Mouse (Mus musculus): ENCODE measurements at regions not wholly inside any gene's neighbourhood (a gene's known extent, or its start where the extent isn't known, plus 50 kb on each side); places are given as distances from the start of the nearest gene placed in this dataset.

- DNase-seq (ENCODE audit: low spot score in 2 of 2) = no peak
Measured at GRCm38 (mm10) chr1:120910801-120911200, 308.6 kb downstream of the En1 start.

DNA sequence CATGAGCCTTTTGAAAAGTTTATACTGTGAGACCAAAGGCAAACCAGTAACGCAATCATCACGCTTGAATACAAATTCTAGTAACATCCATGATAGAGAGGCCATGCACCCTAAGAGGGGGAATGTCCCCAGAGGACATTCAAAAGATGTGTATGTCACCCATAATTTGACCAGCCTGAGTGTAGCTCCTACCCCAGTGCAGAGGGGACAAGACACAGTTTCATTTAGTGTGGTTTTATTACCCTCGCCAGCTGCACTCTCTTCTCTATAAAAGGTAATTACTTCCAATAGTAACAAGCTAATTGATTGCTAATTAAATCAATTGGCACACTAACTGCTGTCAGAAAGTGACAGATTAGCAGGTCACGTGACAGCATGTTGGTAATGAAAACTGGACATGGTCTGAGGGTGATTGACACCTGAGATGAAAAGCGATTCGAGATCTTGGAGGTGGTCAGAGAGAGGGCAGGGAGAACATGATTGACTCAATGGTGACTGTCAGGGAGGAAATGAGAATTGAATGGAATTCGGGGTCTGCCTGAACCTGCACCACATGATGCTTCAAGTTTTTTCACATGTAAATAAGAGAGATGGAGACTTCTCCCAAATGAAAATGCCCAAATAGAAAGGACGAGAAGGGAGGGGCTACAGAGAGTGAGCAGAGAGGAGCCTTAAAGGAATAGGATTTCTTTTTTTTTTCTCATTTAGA lies 309.9 kb downstream of the En1 start:
- DNase-seq (ENCODE audit: low spot score in 2 of 2) = no peak

- DNase-seq (ENCODE audit: low spot score in 2 of 2) = no peak
Measured at GRCm38 (mm10) chr1:120921540-120921939, 319.3 kb downstream of the En1 start.

- DNase-seq (ENCODE audit: low spot score in 2 of 2) = no peak
Measured at GRCm38 (mm10) chr1:120925271-120925670, 323.1 kb downstream of the En1 start.

DNA sequence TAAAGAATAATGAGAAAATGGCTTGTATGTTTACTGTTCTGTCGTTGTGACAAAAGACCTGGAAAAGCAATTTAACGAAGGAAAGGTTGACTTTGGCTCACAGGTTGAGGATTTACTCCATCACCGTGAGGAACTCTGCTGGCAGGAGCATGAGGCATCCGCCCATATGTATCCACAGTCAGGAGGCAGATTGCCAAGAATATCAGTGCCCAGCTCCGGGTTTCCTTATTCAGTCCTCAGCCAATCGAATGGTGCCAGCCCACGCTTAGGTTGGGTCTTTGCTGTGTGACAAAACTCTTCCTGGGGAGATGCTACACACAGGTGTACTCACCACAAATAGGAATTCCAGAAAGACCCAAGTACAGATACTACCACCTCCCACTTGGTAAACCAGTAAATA lies 327.9 kb downstream of the En1 start:
- no peak for DNase-seq (ENCODE audit: low spot score in 2 of 2)

DNA sequence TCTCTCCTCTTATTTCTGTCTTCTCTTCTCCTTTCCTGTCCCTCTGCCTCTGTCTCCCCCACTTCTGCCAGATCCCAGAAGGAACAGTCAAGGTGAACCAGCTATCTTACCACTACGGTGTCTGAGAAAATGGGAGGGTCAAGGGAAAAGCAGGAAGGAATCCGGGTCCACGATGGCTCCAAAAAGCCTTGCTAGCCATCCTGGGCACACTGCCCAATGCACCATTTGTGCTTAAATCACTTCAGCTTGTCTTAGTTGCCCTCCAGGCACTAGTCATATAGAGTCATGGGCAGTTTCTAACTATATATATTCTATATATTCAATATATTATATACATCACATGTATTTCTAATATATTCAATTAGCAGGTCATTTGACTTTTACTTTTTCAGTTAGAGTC lies 333.1 kb downstream of the En1 start:
- no peak for DNase-seq (ENCODE audit: low spot score in 2 of 2)

- DNase-seq (ENCODE audit: low spot score in 2 of 2) = no peak
Measured at GRCm38 (mm10) chr1:120943711-120944110, 341.5 kb downstream of the En1 start.

DNA sequence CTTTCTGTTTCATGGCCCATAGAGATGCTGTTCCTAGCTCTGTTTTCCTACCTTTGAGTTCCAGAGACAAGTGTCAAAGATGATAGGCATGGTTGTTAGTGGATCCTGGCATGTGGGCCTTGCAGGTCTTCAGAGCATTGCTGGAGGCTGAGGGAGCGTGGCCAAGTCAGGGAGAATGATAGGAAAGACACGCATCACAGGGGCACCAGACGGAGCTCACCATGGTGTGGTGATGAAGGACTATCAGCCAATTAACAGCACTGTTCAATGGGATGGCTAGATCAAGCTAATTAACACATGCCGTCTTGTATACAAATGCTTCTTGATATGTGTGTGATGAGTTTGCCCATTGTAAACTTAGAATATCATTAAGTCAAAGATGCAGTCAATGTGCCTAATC lies 344.1 kb downstream of the En1 start:
- DNase-seq (ENCODE audit: low spot score in 2 of 2) = no peak

- no peak for DNase-seq (ENCODE audit: low spot score in 2 of 2)
Measured at GRCm38 (mm10) chr1:120961235-120961634, 359.0 kb downstream of the En1 start.

DNA sequence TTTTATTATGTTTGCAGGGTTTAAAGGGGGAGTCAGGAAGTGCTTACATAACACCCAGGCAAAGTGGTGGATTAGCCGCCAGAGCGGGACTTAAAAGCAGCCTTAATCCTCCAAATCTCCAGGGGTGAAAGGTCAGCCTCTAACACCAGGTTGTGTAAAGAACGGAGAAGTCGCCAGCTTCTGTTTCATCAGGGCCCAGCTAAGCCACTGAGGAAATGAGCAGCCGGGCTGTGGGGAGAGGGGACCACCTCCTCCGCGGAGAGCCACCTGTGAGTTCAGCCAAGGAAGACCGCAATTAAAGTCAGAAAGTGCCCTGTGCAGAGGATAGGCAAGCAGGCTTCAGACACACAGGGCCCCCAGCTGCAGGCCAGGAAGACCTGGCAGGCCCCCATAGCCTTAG lies 359.8 kb downstream of the En1 start:
- no peak for DNase-seq (ENCODE audit: low spot score in 2 of 2)

DNA sequence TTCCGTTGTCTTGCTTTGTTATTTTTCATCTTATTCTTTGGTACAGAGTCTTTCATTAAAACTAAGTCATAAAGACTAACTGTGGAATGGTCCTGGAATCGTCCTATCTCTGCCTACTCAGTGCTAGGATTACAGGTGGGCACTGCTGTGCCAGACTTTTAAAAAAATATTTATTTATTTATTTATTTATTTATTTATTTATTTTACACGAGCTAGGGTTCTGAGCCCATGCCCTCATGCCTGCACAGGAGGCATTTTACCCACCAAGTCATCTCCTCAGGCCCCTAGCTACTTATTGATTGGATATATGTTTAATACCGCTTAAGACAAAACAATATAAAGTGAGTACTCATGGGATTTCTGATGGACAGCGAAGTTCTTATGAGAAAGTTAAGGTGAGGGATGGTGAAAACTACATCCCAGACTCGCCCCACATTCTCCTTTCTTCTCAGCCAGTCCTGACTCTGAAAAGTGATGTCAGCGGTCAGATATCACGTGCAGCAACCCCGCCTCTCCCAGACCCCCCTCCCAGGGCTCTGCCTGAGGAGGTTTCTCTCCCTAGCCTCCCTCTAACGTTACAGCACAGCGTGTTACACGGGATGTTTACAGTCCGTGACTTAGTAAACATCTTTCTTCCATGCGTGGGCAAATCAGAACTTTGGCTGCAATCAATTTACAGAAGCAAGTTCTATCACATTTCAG lies 361.4 kb downstream of the En1 start:
- DNase-seq (ENCODE audit: low spot score in 2 of 2) = no peak

DNA sequence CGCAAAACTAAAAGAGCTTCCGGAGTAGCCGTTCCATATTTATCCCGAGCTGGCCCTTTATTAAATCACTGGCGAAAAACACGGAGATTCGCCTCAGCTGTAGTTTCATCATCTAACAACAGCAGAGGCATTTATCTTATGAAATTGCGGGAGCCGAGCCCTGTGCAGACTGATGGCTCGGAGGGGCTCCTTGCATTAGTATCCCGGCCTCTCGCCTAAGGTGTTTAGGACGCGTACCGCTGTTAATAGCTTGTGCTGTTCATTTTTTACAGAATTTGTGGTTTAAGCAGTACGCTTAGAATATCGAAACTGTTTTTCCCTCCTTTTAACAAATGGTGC lies 361.9 kb downstream of the En1 start:
- no peak for DNase-seq (ENCODE audit: low spot score in 2 of 2)

GRCm38 (mm10) chr1:120966132-120966531 lies 363.9 kb downstream of the En1 start:
- no peak for DNase-seq (ENCODE audit: low spot score in 2 of 2)

- DNase-seq (ENCODE audit: low spot score in 2 of 2) = no peak
Measured at GRCm38 (mm10) chr1:120974661-120975060, 357.7 kb downstream of the Insig2 start.

GRCm38 (mm10) chr1:121004535-121004934 lies 327.9 kb downstream of the Insig2 start:
- DNase-seq (ENCODE audit: low spot score in 2 of 2) = no peak

DNA sequence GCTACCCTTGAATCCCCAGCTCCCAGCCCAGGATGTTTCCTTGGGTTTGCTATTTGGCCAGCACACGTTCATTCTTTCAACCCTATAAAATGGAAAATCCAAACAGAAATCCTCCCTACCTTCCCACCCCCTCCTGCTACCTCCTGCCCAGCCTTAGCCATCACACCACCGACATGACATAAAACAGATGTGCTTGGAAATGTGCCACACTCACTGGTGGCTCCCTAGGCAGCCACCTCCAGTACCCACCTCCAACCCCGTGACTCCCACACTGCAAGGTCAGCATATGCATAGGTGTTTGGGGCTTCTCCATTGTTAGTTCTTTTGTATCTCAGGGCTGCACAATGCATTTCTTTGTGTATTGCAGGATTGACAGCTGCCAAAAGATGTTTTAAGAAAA lies 327.2 kb downstream of the Insig2 start:
- DNase-seq (ENCODE audit: low spot score in 2 of 2) = no peak

GRCm38 (mm10) chr1:121012126-121012525 lies 320.3 kb downstream of the Insig2 start:
- no peak for DNase-seq (ENCODE audit: low spot score in 2 of 2)

DNA sequence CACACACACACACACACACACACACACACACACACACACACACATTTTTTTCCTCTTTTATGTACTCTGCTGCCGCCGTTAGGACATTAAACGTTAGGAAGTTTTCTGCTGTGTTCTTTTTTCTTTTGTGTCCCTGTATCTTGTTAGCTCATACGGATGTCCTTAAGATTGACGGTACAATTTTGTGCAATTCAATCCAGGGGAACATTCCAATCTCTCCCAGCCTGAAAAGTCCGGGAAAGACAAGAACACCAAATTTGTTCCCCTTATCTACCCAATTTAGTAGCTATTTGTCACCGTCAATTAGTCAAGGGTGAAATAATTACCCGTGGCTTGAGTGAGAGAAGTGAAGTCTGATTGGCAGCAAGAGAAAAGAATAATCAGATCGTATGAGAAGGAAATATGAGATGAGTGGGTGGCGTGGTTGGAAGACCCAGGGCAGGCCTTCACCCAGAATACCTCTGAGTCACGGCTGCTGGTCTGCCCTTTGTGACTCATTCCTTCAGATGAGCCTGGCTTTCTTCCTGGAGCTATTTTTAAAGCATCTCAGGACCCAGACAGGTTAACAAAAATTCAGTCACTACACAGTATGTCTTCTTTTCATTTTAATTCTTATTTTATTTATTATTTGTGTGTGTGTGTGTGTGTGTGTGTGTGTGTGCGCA lies 318.4 kb downstream of the Insig2 start:
- no peak for DNase-seq (ENCODE audit: low spot score in 2 of 2)

DNA sequence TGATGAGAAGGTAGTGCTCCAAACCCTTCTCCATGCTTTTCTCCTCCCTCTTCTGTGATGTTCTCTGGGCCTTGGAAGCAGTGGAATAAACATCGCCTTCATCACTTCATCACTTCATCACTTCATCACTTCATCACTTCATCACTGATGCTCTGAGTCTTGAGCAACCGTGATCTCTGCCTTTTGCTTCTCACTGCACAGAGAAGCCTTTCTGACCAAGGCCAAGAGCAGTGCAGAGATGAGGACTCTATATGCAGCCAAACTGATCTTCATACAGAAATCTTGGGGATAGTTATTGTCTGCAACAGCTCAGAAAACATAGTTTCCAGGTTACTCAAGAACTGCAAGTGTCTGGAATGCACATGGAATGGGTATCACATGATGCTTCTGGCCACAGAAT lies 303.0 kb downstream of the Insig2 start:
- DNase-seq (ENCODE audit: low spot score in 2 of 2) = no peak

DNA sequence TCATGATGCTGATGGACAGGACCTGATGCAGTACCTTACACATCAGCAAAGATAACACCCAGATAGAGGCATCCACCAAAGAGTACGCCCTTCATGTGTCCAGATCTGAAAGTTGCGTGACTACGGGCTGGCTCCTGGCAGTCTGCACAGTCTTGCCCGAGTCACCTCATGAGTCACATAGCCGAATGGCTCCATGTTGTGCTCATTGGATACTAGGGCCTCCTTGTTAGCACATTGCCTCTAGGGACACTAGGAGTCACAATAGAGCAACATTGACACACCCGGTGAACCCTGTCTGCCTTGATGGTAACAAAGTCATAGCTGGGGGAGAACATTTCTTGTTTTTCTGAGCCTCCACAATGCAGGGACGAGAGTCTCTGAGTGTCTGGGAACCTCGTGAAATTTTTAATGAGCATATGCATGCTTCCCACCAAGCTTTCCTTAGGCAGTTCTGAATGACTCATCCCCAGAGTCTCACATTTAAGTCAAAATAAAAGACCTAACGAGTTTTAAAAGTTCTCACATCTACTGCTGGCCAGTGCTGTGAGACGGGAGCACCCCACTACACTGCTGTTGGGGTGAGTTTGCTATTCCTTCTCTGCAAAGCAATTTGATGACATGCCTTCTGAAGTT lies 297.5 kb downstream of the Insig2 start:
- no peak for DNase-seq (ENCODE audit: low spot score in 2 of 2)

- DNase-seq (ENCODE audit: low spot score in 2 of 2) = no peak
Measured at GRCm38 (mm10) chr1:121046581-121046980, 285.8 kb downstream of the Insig2 start.

GRCm38 (mm10) chr1:121047406-121047805 lies 285.0 kb downstream of the Insig2 start:
- no peak for DNase-seq (ENCODE audit: low spot score in 2 of 2)

- DNase-seq (ENCODE audit: low spot score in 2 of 2) = no peak
Measured at GRCm38 (mm10) chr1:121049684-121050083, 282.7 kb downstream of the Insig2 start.
